Mouse (Mus musculus) gastrocnemius, adult 18-20 months (tissue): ENCODE measurements around the gene Gm21969. TPM values are rescaled to one million over a fixed set of nuclear protein-coding genes. Genes with fewer than 3 reads are reported as not detected.

Experiments used
- DNase-seq: peaks from one replicate; pipeline ENCODE4 v3.0.0; 2021; ENCODE audit warnings: low spot score
- long read RNA-seq, 2 experiments: library from polyadenylated mRNA; stranded (forward); transcript quantifications; one replicate each; pipeline ENCODE4 v2.0.0; 2021
- total RNA-seq, 2 experiments: library from RNA; stranded (reverse); gene quantifications; 2 replicates each; pipeline ENCODE4 v1.2.3; 2021

Gene Gm21969
- not detected for total RNA-seq
- long read RNA-seq, experiment 1, result 0 reads
- long read RNA-seq, experiment 2, result 0 reads

GRCm38 (mm10) chr4:139602357-139603244, at the start of gene Gm21969:
Gm21969 (plus strand) TSS chr4:139603186.
- DNase-seq, result peak; percentile 51

DNA sequence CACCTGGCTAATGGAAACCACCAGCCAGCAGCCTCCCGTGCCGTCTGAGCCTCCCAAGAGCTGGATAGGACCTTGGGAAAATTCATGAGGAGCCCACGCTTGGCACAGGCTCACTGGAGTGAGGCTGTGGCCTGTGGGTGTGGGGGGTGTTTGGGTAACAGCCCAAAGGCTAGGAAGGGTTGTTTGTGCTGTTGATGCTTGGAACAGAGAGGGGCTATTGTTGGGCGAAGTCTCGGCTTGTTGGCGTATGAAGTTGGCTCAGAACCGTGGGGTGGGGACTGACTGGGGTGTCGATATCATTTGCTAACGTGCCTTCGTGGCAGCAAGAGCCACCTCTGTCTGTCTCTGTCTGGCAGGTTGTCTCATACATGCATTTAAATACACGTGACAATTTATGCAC, 47.8 kb upstream of the Gm21969 start:
- DNase-seq, result no peak

DNA sequence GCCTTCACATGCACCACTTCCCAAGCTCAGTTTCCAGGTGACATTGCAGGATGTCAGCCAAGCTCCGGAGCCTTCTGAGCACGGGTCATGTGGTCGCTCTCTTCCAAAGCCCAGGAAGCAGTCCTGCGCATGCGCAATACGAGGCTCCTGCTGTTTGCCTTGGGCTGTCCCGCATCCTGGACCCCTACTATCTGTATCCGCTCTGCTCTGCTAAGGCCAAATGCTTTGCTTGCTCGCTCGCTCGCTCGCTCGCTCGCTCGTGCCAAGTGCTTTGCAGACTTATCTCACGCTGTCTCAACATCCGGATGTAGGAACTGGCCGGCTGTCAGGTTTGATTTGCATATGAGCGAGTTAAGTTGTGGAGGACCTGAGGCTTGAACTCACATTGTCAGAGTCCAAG, 47.0 kb upstream of the Gm21969 start:
- DNase-seq, result no peak

DNA sequence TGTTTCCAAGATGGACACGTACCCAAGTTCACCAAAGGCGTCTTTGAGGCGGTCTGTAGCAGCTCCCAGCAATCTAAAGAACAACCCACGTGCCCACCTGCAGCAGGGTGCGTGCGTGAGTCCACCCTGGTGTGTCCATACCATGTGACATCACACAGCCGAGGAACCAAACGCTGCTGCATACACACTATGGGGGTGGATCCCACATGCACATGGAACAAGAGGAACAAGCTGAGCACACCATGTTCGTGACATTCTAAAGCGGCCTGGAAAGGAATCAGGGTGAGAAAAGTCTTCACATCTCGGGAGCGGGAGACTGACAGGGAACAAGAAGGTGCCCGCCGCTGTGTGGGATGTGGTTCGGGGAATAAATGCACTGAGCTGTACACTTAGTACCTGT, 34.6 kb upstream of the Gm21969 start:
- DNase-seq, result no peak

- peak; percentile 12 for DNase-seq
Observed at GRCm38 (mm10) chr4:139570756-139571155, 32.2 kb upstream of the Gm21969 start.

DNA sequence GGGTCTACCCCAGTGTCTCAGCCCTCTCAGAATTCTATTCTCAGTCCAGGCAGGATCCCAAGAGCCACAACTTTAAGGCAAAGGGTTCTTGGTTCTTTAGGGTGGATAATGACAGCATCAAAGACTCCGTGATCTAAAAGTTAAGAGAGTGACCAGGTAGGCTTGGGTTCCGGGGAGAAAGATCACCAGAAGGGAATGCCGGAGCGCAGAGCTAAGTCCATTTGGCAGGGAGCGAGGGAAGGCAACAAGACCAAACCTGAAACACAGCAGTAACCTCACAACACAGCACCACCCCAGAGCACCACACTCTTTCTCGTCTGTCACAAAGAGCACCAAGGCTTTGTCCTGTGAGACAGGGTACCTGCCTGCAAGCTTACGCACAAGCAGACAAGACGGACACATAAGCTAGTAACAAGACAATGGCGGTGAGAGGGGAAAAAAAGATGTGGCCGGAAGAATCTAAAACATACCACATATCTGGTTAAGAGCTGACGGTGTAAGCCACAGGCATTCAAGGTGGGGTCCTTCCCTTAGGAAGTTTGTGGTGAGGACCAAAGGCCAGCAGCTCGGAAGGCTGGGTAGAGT, 30.0 kb upstream of the Gm21969 start:
- no peak for DNase-seq

- peak; percentile 100 for DNase-seq
Observed at GRCm38 (mm10) chr4:139574156-139574798, 28.7 kb upstream of the Gm21969 start.

- DNase-seq, result peak; percentile 14
Observed at GRCm38 (mm10) chr4:139574799-139575672, 27.9 kb upstream of the Gm21969 start.

DNA sequence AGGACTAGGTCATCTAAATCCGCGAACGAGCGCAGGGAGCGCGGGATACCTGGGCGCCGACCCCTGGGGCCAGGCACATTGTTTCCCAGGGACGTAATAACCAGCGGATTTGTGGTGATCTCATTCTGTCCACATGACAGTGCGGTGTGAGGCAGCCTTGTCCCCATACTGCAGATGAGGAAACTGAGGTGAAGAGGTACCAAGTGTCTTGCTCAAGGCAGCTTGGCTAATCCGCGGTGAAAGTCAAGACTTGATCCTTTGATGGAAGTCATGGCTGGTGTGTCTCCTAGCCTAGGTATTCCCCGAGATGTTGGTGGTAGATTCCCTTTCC, 27.3 kb upstream of the Gm21969 start:
- DNase-seq, result peak; percentile 17

DNA sequence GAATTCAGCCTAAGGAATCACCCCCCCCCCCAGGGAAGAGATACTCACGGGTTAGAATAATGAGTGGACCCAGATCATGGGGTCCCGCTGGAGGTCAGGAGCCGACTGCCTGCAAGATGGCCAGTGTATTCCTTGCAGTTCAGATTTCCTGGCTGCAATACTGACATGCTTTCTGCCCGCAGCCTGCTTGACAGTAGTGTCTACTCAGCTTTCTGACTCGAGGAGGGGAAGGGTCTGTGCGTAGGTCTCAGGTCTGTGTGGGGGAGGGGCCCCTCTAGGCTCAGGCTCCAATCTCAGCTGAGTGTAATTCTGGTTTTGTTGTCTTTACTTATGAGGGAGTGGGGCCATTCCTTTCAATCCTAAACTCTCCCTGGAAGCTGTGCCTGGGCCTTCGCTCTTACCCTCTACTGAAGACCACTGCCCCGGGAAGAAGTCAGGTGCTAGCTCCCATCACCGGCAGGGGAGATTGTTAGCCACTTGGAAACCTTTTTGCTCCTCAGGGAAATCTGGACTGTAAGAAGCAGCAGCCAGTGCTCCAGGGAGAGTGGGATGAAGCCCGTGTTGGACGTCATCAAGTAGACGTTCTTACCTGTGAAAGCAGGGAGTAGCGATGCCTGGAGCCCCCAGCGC, 26.6 kb upstream of the Gm21969 start:
- DNase-seq, result peak; percentile 2

GRCm38 (mm10) chr4:139577006-139577405, 26.0 kb upstream of the Gm21969 start:
- DNase-seq, result peak; percentile 1

DNA sequence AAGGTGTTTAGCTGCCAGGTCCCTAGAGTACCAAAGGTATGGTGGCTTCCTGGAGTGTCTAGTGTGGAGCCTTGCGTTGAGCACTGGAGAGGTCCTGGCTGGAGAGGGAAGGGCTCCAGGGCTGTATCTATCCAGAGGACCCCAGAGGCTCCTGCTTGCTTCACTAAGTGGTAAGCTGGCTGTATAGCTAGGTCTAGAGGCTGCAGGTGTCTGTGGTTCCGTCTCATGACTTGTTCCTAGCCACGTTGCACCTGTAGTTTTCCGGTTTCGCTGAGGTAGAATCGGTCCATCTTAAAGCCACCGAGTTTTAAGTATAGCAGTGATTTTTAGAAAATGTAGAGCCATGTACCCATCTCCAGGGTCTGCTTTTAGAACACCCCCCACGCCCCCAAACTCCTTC, 24.6 kb upstream of the Gm21969 start:
- no peak for DNase-seq

- DNase-seq, result peak; percentile 20
Observed at GRCm38 (mm10) chr4:139579003-139579402, 24.0 kb upstream of the Gm21969 start.

GRCm38 (mm10) chr4:139579466-139579865, 23.5 kb upstream of the Gm21969 start:
- no peak for DNase-seq

- peak; percentile 56 for DNase-seq
Observed at GRCm38 (mm10) chr4:139580663-139581336, 22.2 kb upstream of the Gm21969 start.

DNA sequence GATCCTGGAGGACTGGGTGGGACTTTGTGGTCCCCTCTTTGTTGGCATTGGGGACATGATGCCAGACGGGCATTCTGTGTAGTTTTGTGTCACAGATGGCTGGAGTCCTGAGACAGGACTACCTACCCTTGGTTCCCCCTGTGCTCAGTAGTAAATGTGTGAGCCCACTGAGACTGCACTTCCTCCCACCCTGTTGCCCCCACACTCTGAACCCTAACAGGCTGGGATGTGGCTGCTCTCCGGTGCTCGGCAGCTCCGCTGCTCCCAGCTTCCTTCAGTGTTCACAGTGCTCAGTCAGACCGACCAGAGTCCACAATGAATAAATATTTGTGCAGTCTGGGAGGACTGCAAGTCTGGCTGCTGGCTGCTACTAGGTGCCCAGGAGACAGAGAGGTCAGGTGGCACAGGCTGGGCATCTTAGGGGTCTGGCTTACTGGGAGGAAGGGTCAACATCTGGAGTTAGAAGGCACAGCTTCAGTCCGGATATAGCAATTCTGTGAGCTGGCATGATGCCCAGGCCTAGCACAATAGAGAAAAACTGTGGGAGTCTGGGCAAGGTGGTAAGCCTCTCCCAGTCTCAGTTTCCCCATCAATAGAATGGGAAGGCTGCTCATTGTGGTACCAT, 21.4 kb upstream of the Gm21969 start:
- DNase-seq, result no peak

GRCm38 (mm10) chr4:139582346-139582745, 20.6 kb upstream of the Gm21969 start:
- no peak for DNase-seq

DNA sequence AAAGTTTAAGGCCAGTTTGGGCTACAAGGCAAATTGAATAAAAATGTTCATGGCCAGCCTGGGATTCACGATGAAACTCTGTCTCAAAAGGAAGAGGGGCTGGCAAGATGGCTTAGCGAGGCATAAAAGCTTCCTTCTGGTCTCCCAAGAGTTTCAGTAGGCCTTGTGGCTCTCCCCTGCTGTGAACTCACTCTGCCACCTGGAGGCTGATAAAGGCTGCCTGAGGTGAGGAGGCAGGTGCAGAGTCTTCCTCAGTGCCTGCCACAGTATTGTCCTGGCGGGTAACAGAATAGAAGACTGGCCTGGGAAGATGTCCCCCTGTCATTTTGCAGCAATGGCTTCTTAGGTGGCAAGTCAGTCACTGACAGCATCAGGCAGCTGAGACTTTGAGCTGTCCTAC, 20.1 kb upstream of the Gm21969 start:
- no peak for DNase-seq

DNA sequence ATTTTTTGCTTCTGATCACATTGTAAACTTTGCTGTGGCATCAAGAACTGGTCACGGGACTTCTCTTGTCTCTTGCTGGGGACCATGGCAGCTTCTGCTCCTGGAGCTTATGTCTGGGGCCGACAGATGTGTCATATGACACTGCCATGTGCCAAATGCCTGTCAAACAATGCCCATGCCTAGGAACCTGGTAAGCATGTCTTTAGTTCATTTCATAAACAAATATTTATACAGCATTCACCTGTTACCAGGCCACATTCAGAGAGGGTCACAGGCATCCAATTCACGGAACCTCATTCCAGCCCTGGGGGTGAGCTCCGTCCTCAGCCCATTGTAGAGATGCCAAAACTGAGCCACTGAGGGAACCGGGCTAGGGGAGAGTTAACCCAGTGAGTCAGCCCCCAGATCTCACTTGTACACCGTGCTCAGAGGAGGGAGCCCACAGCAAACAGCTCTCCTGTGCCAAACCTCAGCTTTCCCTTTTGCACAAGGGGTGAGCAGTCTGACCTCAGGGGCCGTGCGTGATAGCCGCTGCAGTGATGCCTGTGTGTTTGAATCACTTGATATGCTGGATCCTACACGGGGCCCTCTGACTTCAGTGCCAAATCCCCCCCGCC, 19.2 kb upstream of the Gm21969 start:
- DNase-seq, result no peak

DNA sequence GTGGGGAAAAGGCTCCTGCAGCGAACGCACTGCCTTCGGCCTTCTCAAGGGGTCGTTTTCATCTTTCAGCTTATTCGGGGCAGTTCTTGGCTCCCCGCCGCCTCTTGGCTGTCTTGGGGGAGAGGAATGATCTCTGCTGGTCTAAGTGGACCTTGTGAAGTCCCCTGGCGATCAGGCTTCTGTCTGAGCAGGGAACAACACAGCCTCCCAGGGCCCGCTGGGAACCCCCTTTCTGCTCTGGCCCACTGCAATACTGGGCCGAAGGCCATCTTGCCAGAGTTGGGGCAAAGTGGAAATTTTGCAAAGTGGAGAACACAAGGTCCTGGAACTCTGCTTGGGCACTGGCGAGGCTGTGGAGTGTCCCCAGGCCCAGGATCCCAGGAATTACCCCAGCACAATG, 18.3 kb upstream of the Gm21969 start:
- DNase-seq, result no peak
